Mouse (Mus musculus): ENCODE results near the gene Rcan3.

The Rcan3 gene

DNA sequence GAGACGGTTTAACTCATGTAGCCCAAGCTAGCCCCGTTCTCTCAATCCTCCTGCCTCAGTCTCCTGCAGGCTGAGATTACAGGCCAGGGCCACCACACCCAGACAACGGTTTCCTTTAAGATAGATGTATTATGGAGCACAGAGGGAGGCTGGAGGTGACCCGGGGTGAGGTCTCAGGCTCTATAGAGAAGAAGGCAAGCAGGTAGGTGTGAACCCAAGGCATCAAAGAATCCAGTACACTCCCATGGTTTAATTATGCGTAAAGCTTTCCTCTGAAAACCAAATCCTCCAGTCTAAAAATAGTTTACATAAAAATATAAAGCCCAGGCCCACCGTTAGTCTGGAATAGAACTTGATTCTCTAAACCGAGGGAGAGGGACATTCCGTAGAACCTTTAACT, 20.2 kb downstream of the Rcan3 start:
- DNase-seq (ENCODE audit: low spot score) = no peak

DNA sequence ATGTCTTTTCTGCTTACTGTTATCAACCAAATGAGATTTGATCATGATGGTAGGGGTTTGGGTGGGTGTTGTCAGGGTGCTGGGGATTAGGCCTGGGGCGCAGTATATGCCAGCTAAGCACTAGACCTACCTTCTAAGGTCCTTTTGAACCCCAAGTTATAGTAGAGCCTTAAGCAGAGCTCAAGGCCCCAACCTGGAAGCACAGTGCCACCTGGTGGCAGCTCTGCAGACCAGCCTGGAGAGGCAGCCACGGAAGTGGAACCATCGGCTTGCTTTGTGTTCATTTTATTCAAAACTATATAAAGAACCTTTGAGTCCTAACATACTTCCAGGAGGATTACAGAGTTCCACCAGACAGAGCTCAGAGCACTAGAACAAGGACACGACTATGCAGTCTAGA, 22.0 kb downstream of the Rcan3 start:
- DNase-seq (ENCODE audit: low spot score) = no peak

DNA sequence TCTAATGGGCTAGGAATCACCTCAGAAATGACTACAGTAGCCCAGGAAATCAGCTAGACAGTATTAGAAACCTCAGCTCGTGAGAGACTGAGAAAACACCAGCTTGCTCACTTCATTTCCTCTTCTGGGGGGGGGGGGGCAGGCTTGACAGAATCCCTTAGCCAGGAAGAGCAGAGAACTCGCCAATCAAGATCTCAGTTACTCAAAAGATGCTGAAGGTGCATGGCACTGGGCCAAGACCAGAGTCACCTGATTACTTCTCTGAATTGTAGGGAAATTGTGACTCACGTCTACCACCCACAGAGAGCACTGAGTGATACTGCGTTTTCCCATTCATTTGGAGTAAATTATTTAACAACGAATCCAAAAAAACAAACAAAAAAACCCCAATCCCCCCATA, 27.5 kb downstream of the Rcan3 start:
- peak; percentile 25 for DNase-seq (ENCODE audit: low spot score)

DNA sequence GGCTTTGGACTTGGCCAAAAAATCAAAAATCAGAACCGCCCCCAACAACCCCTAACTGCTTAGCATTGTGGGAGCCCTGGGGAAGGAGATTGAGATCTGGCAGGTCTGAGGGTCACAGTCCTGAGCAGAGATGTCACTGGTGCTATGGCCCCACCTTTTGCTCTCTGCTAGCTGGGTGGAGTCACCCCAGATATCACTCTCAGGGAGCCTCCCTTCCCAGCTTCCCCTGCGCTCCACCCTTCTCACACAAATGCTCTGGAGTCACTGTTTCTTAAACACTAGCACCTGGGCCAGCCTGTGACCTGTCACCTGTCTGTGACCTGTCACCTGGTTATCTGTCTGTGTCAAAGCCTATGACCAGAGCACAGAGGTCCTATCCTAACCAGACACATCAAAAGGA, 28.7 kb downstream of the Rcan3 start:
- no peak for DNase-seq (ENCODE audit: low spot score)

DNA sequence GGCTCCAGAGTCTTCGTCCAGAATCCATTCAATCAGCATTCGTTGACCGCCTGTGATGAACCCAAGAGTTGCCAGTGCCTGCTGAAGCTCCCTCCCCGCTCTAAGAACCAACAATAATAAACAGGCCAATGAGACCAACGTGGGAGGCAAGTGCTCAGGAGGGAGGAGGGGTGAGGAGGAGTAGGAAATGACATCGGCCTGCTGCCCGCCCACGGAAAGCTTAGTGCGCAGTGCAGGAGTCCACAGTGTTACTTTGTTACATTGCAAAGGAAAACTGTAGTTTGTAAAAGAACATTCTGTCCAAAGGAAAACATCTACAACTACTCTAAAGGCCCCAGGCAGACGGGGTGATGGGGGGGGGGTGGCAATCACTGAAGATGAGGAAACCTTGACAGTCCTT, 29.6 kb downstream of the Rcan3 start:
- no peak for DNase-seq (ENCODE audit: low spot score)

DNA sequence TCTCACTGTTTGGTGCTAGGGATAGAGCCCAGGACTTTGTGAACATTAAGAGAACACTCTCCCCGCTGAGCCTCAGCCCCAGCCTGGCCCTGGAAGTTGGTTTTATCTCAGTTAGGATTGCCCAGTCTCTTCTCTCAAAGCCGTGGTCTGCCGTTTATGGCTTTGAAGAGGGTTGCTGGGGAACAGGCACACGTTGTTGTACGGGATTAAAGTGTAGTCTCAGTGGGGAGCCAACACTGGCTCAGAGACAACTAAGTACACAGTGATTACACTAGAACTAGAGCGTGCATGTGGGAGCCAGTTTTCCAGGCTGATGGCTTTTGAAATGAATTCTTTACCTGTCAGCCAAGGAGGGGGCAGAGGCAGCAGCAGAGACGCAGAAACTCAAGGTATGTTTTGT, 31.8 kb downstream of the Rcan3 start:
- DNase-seq (ENCODE audit: low spot score) = no peak

DNA sequence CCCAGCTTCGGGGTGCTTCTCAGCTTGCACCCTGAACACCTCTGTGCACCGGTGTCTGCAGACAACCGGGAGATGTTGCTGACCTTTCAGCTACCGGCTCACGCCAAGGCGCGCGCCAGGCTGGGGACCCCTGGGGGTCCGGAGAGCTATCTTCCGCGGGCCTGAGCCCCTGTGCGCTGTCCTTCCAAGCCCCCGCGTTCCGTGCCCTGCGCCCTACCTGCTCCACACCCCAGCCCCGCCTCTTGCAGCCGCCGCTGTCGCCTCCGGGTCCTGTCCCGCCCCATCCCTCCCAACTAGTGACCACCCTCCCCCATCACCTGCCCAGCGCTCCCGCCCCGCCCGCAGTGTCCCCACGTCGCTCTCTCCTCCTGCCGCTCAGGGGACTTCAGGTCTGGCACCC, 35.7 kb downstream of the Rcan3 start, which contains the start of gene Ncmap:
Gene Ncmap, minus strand, starts transcription at position 237 of the 400 bp plus-strand sequence.
- no peak for DNase-seq (ENCODE audit: low spot score)

- DNase-seq (ENCODE audit: low spot score) = no peak
Observed at GRCm38 (mm10) chr4:135397551-135397950, 36.1 kb downstream of the Rcan3 start.

DNA sequence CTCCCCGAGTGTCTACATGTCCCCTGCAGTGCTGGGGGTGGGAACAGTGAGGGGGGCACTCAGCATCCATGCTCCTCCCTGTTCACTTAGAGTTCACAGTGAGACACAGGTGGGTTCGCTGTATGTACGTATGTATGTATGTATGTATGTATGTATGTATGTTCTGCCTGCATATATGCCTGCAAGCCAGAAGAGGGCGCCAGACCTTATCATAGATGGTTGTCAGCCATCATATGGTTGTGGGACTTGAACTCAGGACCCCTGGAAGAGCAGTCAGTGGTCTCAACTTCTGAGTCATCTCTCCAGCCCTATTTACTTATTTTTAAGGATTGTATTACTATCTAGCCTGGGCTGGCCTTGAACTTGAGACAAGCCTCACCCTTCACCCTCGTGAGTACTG, 37.4 kb downstream of the Rcan3 start:
- DNase-seq (ENCODE audit: low spot score) = no peak

DNA sequence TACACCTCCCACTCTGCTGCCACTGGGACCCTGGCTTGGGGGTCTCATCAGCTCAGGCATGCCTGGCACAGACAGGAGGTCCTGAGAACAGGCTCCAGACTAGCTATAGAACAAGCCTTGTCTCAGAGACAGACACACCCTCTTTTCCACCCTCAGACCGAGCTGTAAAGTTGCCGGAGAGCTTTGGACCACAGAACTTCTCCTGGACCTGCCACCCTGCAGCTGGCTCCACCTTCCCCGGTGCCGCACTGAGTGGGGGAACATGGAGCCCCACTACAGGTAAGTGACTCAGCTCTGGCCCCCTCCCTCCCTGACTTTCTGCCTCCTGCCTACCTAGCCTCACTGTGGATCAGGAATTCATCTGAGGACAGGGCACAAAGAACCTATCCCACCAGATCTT, 38.3 kb downstream of the Rcan3 start:
- no peak for DNase-seq (ENCODE audit: low spot score)

GRCm38 (mm10) chr4:135394666-135395065, 39.0 kb downstream of the Rcan3 start:
- no peak for DNase-seq (ENCODE audit: low spot score)

DNA sequence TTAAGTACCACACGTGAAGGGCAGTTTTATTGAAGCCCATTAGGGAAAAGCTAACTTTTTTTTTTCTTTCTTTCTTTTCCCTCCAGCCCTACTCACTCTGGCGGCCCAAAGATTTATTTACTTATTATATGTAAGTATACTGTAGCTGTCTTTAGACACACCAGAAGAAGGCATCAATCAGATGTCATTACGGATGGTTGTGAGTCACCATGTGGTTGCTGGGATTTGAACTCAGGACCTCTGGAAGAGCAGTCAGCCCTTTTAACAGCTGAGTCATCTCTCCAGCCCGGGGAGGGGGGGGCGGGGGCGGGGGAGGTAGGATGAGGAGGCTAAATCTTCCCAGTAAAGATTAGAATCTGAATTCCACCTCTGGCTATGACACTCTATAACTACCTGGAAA, 40.3 kb downstream of the Rcan3 start:
- no peak for DNase-seq (ENCODE audit: low spot score)

DNA sequence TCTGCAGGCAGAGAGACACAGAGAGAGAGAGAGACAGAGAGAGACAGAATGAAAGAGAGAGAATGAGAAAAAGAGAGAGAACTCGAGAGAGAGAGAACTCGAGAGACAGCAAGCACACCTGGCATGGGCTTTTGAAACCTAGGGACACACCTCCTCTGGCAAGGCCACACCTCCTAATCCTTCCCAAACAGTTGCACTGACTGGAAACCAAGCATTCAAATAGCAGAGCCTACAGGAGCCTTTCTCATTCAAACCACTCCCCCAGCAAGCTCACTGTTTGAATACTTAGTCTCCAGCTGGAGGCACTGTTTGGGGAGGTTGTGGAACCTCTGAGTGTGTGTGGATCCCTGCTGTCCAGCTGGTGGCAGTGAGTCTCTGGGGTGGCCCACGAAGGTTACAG, 40.9 kb downstream of the Rcan3 start:
- no peak for DNase-seq (ENCODE audit: low spot score)

GRCm38 (mm10) chr4:135391014-135391413, 42.6 kb downstream of the Rcan3 start:
- no peak for DNase-seq (ENCODE audit: low spot score)

GRCm38 (mm10) chr4:135385614-135386013, 48.0 kb downstream of the Rcan3 start:
- DNase-seq (ENCODE audit: low spot score) = no peak

- DNase-seq (ENCODE audit: low spot score) = peak; percentile 69
Observed at GRCm38 (mm10) chr4:135382316-135382715, 51.3 kb downstream of the Rcan3 start.

GRCm38 (mm10) chr4:135381355-135381754, 52.3 kb downstream of the Rcan3 start:
- no peak for DNase-seq (ENCODE audit: low spot score)

GRCm38 (mm10) chr4:135377241-135377640, 56.4 kb downstream of the Rcan3 start:
- no peak for DNase-seq (ENCODE audit: low spot score)

DNA sequence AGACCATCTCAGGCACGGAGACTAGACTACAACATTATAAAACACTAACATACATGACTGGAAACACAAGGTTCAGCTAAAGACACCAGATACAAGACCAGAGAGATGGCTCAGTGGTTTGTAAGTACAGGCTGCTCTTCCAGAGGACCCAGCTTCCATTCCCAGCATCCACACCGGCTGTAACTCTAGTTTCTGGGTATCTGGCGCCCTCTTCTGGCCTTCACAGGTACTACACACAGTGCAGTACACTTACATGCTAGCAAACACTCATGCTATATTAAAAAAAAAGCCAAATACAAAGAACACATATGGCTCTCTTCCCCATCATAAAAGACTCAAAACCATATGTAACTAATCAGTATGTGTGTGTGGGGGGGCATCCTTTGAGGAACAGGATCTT, 58.2 kb downstream of the Rcan3 start:
- no peak for DNase-seq (ENCODE audit: low spot score)

DNA sequence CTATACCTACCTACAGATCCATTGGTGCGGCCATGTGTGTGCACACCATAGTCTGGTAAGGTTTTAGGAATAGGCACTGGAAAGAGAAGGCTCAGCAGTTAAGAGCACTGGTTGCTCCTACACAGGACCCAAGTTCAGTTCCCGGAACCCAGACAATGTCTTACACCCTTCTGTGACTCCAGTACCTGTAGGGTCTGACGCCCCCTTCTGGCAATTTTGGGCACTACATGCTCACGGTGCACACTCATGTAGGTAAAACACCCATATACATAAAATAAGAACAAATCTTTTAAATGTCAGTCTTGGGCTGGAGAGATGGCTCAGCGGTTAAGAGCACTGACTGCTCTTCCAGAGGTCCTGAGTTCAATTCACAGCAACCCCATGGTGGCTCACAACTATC, 60.4 kb downstream of the Rcan3 start:
- no peak for DNase-seq (ENCODE audit: low spot score)

DNA sequence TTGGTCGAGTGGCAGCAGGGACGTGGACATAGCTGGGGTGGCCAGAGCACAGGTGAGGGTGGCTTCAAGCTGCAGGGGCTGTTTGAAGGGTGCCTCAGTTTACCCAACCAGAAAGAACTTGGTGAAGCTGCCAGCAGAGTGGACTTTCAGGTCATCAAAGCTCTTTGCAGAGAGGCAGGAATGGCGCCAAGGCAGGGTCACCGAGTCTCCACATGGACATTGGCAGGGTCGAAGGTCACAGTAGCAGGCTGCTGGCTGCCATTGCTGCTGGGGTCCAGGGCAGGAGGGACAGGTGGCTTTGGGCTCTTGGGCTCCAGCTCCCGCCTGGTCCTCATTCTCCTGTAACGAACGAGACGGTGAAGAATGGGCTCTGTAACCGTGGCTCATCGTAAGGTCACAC, 63.3 kb downstream of the Rcan3 start:
- DNase-seq (ENCODE audit: low spot score) = no peak

DNA sequence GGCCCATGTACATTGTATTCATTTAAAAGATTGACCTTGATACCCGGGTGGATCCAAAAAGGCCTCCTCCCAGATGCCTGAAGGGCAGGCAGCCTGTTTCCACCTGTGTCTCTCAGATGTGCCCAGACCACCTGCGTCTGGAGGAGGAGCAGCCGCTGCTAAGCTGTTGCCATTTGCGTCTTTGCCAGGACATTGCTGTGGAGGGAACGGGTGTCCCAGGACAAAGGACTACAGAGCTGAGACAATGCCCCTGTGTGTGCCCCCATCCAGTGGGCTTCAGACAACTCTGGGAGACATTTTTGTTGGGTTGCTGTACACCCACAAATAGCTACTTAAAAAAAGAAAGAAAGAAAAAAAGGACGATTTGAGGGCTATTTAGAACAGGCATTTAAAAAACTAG, 70.8 kb downstream of the Rcan3 start:
- DNase-seq (ENCODE audit: low spot score) = no peak
